Mouse (Mus musculus): ENCODE data around the gene Itga10.

- no peak for TF ChIP-seq CTCF (IDR thresholded peaks at IDR 0.05; ENCODE audit: low read depth, low read length)
- TF ChIP-seq POLR2A (IDR thresholded peaks at IDR 0.05; ENCODE audit: borderline replicate concordance, low read depth, low read length) = no peak
Measured at GRCm38 (mm10) chr3:96617941-96618340, 27.4 kb upstream of the Itga10 start.

Data from bone marrow macrophage, adult 2 months (primary cell).